17 mouse cellular contexts compared by ENCODE assay signal in genomic region chr1:191529406-191529805, GRCm38 (mm10). TPM values are rescaled to one million over a fixed set of nuclear protein-coding genes. Genes with fewer than 3 reads are reported as not detected.
DNase-seq lines count a peak whose midpoint lies in the region; ATAC-seq lines count a peak whose summit lies in the region.
"Had no signal": no experiment of that assay in that cellular context is flagged by ENCODE, and none has a peak within 500 bp of the region (broad histone marks: within the 10 kb centered on the region; RNA-seq: fewer than 3 reads in every experiment).

No protein-coding gene starts in this region.

- ATAC-seq in megakaryocyte, adult 5-6 weeks (ENCODE audit: poor library complexity, severe bottlenecking), result no peak; the same call in 1 of the 2 replicates
- ATAC-seq: CD4-positive, CD25-positive, alpha-beta regulatory T cell, adult 4 months; inflammation-experienced regulatory T-cells, adult 6 months; Patski had no signal

- DNase-seq in heart, adult 18-20 months, result peak; percentile 41 to 66
- no peak for DNase-seq in heart, postnatal 4 days
- DNase-seq in 3134 (ENCODE audit: extremely low read depth, insufficient read length, low spot score) (peak; percentile 57), adipocyte (ENCODE audit: low spot score) (peak; percentile 41)
- DNase-seq in gastrocnemius, postnatal 25 days, result peak; percentile 84
- no peak for DNase-seq in right cerebral cortex, postnatal 36 days (ENCODE audit: low spot score in 2 of 2)
- no peak for DNase-seq in natural killer cell, adult 2 months (ENCODE audit: low spot score in 2 of 2)
- DNase-seq: cerebellum, adult 11-12 months; embryo, embryonic 11 days; kidney, postnatal 14 days; liver, embryonic 13.5 days; right cerebral cortex, postnatal 25 days; thymus, postnatal 4 days had no signal

RNA-seq across cellular contexts. Expression of gene Dtl, which starts 45.9 kb away (rescaled TPM):
- under 1 TPM; 0.12 to 0.15 TPM for total RNA-seq in heart, adult 18-20 months (2021)
- 10 to 100 TPM; 19.7 to 20.3 TPM for total RNA-seq in heart, postnatal 4 days (2021)
- total RNA-seq in gastrocnemius, postnatal 25 days (2021), result under 1 TPM; 0.18 to 0.78 TPM
- 34.7 and 36.7 TPM in 2 replicates for total RNA-seq in megakaryocyte, adult 5-6 weeks (2015)
- 24.2 and 30.4 TPM in 2 replicates for total RNA-seq in megakaryocyte, adult 5-6 weeks (2017)

RNA-seq across cellular contexts. Expression of gene Ints7, which starts 46.0 kb away (rescaled TPM):
- total RNA-seq in heart, adult 18-20 months (2021), result 10 to 100 TPM in 1 of 2 experiments, 1 to 10 TPM in 1; 8.4 to 11.0 TPM
- 10 to 100 TPM; 34.7 to 38.0 TPM for total RNA-seq in heart, postnatal 4 days (2021)
- 1 to 10 TPM; 6.4 to 6.6 TPM for total RNA-seq in gastrocnemius, postnatal 25 days (2021)
- total RNA-seq in megakaryocyte, adult 5-6 weeks (2015), result 18.1 and 18.2 TPM in 2 replicates
- 33.7 and 37.1 TPM in 2 replicates for total RNA-seq in megakaryocyte, adult 5-6 weeks (2017)

Comparison
In these comparisons a context has a peak if more than half of its experiments do, and no peak if none do; other contexts are left out.
1. DNase-seq: peak in heart, adult 18-20 months (2 of 2), 3134 (single experiment), adipocyte (single experiment) and gastrocnemius, postnatal 25 days (single experiment); none in heart, postnatal 4 days (single experiment), right cerebral cortex, postnatal 36 days (0 of 2) and natural killer cell, adult 2 months (0 of 2).
2. RNA of gene Dtl, which starts 45.9 kb away (total RNA-seq): 24.2 to 36.7 TPM in megakaryocyte, adult 5-6 weeks and 19.7 to 20.3 TPM in heart, postnatal 4 days; 0.18 to 0.78 TPM in gastrocnemius, postnatal 25 days and 0.12 to 0.15 TPM in heart, adult 18-20 months; every median in the first group is over 10 times any median in the second.